Mouse (Mus musculus) limb, embryonic 12.5 days (tissue): ENCODE measurements around the gene 3425401B19Rik. TPM values are rescaled to one million over a fixed set of nuclear protein-coding genes. Genes with fewer than 3 reads are reported as not detected.

Experiments used
- polyA plus RNA-seq: library from polyadenylated mRNA; unstranded; fragments of >200 nt; fragmentation: Nextera tagmentation; extraction: Ambion mirVana; gene quantifications from 2 replicates; pipeline ENCODE4 v1.2.1, GENCODE M21; 2016

Gene 3425401B19Rik
- polyA plus RNA-seq, 1 experiment from 2014 or later = 0.56 TPM

Other genes with a start within 250 kb of the 3425401B19Rik start
- not detected in 2 replicates for gene Slc18a3, start 220.4 kb downstream of the 3425401B19Rik start, polyA plus RNA-seq
- not detected in 2 replicates for gene Chat, start 219.3 kb downstream of the 3425401B19Rik start, polyA plus RNA-seq
- 27.6 and 28.5 TPM in 2 replicates for gene Ercc6, start 171.8 kb downstream of the 3425401B19Rik start, polyA plus RNA-seq
- 0.59 TPM in 1 of 2 replicates, not detected in the other for gene Prrxl1, start 85.9 kb downstream of the 3425401B19Rik start, polyA plus RNA-seq
- gene Tmem273, start 100.7 kb upstream of the 3425401B19Rik start, polyA plus RNA-seq = 0.31 and 0.68 TPM in 2 replicates
- gene Fam170b, start 148.7 kb upstream of the 3425401B19Rik start, polyA plus RNA-seq = not detected in 2 replicates
- gene Vstm4, start 171.5 kb upstream of the 3425401B19Rik start, polyA plus RNA-seq = 7.0 and 7.6 TPM in 2 replicates